Mouse (Mus musculus) stomach, postnatal 0 days (tissue): ENCODE data around the gene Sdcbp2.

Experiments used
- CTCF ChIP-seq: IDR thresholded peaks from 2 replicates; pipeline ENCODE4 v1.5.1; 2016; ENCODE audit warnings: antibody characterized with exemption, low read depth, mild to moderate bottlenecking, moderate library complexity
- EP300 ChIP-seq: optimal IDR thresholded peaks from 2 replicates; pipeline ENCODE3; 2016; ENCODE audit warnings: antibody characterized with exemption

GRCm38 (mm10) chr2:151580945-151581344 is 8.5 kb downstream of the Sdcbp2 start:
- no peak for TF ChIP-seq CTCF
- no peak for TF ChIP-seq EP300
